In the genomic region with DNA sequence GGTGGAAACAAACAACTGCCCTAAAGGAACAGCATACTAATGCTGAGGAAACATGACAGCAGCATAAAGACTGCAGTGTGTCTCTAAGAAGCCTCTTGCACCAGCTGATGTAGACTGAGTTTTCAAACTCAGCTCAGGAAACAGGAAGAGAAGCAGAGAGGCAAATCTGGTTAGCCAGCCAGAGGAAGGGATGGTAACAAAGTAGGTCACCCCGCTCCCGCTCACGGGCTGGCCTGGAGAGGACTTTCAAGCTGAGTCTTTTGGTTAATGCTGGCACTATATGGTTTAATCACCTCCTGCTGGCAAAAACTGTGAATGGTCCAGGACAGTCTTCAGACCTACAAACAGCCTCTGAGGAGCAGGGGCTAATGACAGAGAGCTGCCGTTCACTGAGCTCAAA, we compare ENCODE assay signal across 9 mouse cellular contexts. TPM values are rescaled to one million over a fixed set of nuclear protein-coding genes. Genes with fewer than 3 reads are reported as not detected.
A peak's percentile ranks its signal among the peaks of the same experiment; 100 is the strongest.
DNase-seq lines count a peak whose midpoint lies in the region; ATAC-seq lines count a peak whose summit lies in the region.
"Had no signal": no experiment of that assay in that cellular context is flagged by ENCODE, and none has a peak within 500 bp of the region (broad histone marks: within the 10 kb centered on the region; RNA-seq: fewer than 3 reads in every experiment).

No protein-coding gene starts in this region.

- peaks cover 2% of the 10 kb centered on the region; the same call in 1 of the 2 replicates for H3K27me3 ChIP-seq in midbrain, embryonic 14.5 days (ENCODE audit: control insufficient read depth, insufficient read depth, low read length)

- no peaks in the 10 kb centered on the region for H3K9me3 ChIP-seq in midbrain, embryonic 14.5 days (ENCODE audit: control insufficient read depth, low read length)

- peak; percentile 70; the same call in 1 of the 2 replicates for ATAC-seq in frontal cortex, adult (ENCODE audit: low TSS enrichment)
- 0 out of 2 replicates have a peak, but pooled peaks have one; percentile 10 for ATAC-seq in monocyte, adult 5-6 weeks (replicated peaks; ENCODE audit: insufficient number of reproducible peaks, low FRiP score, low TSS enrichment, poor library complexity, severe bottlenecking)
- no peak for ATAC-seq in midbrain, embryonic 14.5 days (ENCODE audit: low FRiP score, low TSS enrichment)

- intact Hi-C loops in left cerebral cortex, postnatal 10 days (cut with DNase I): no loop called here

- 84% methylated on average over 4 of the region's 4 CpGs for WGBS in midbrain, embryonic 14.5 days

- H3K36me3 ChIP-seq in midbrain, embryonic 14.5 days (ENCODE audit: control insufficient read depth, insufficient read depth, low read length): no peaks in the 10 kb centered on the region

- no peaks in the 10 kb centered on the region for H3K4me1 ChIP-seq in midbrain, embryonic 14.5 days (ENCODE audit: control insufficient read depth, insufficient read depth, low read length)

- no peak overlapping the region for H3K27ac ChIP-seq in midbrain, embryonic 14.5 days (replicated peaks; ENCODE audit: low read depth, low read length)

- no peak for DNase-seq in frontal cortex, postnatal 25 days (ENCODE audit: low spot score in 2 of 2)
- peak; percentile 29 to 31 for DNase-seq in spleen, postnatal 36 days (ENCODE audit: low spot score in 2 of 2)
- DNase-seq in spleen, postnatal 4 days (ENCODE audit: low spot score in 2 of 2): no peak
- DNase-seq in midbrain, embryonic 14.5 days: no peak
- DNase-seq in layer of hippocampus, adult 9-10 months (ENCODE audit: low spot score): no peak
- DNase-seq in left cerebral cortex, postnatal 10 days (ENCODE audit: extremely low spot score in 1 of 2, low spot score in 2 of 2): no peak
- DNase-seq: right cerebral cortex, postnatal 25 days had no signal

- no peak overlapping the region for H3K9ac ChIP-seq in midbrain, embryonic 14.5 days (replicated peaks; ENCODE audit: low read length)

- no peak overlapping the region for H3K4me2 ChIP-seq in midbrain, embryonic 14.5 days (ENCODE audit: low read length)

- H3K4me3 ChIP-seq in midbrain, embryonic 14.5 days (replicated peaks; ENCODE audit: low read depth, low read length): no peak overlapping the region

RNA-seq across cellular contexts. Expression of gene Camk1d, which starts 7.7 kb away (rescaled TPM):
- total RNA-seq in monocyte, adult 5-6 weeks (2017): 24.0 to 36.7 TPM (median 29.4 TPM) in 3 replicates
- 6.0 and 6.4 TPM in 2 replicates for polyA plus RNA-seq in midbrain, embryonic 14.5 days (2014; fragmentation: Nextera tagmentation; extraction: Ambion mirVana)
- 100 to 1,000 TPM in 1 of 2 experiments, 10 to 100 TPM in 1; 99.2 to 101 TPM for total RNA-seq in left cerebral cortex, postnatal 10 days (2021)

Comparison
In these comparisons a context has a peak if more than half of its experiments do, and no peak if none do; other contexts are left out.
1. DNase-seq: peak in spleen, postnatal 36 days (2 of 2); none in frontal cortex, postnatal 25 days (0 of 2), spleen, postnatal 4 days (0 of 2), midbrain, embryonic 14.5 days (single experiment), layer of hippocampus, adult 9-10 months (single experiment) and left cerebral cortex, postnatal 10 days (0 of 2).